Mouse (Mus musculus) heart, postnatal 0 days (tissue): ENCODE results near the gene Haus2.

ENCODE experiments used
- CTCF ChIP-seq: IDR thresholded peaks from 2 replicates; pipeline ENCODE4 v1.5.1; 2016; ENCODE audit warnings: antibody characterized with exemption, control low read depth, low read depth
- EP300 ChIP-seq: IDR thresholded peaks from 2 replicates; pipeline ENCODE4 v1.6.1; 2016; ENCODE audit warnings: antibody characterized with exemption, low read depth

- TF ChIP-seq CTCF (peak; percentile 50), EP300 (no peak)
Observed at GRCm38 (mm10) chr2:120670253-120670652, 61.1 kb downstream of the Haus2 start.
